Mouse (Mus musculus) thymus, postnatal 4 days (tissue): Measurements from ENCODE around the gene Fcrla.
"Not testable (repeated sequence)": the region's sequence is repeated elsewhere in the genome, so short reads cannot be mapped to it uniquely, and the experiment has no call there.

Experiments used
- DNase-seq: peaks from one replicate; pipeline ENCODE4 v3.0.0; 2021

Gene Fcrla

GRCm38 (mm10) chr1:170927378-170927777, at the start of gene Fcrla:
Fcrla (minus strand) TSS chr1:170927583.
- DNase-seq, result no peak

GRCm38 (mm10) chr1:170976447-170976846, 49.1 kb upstream of the Fcrla start, which contains the start of gene Fcgr2b:
Fcgr2b (minus strand) TSS chr1:170976547.
- no peak for DNase-seq

DNA sequence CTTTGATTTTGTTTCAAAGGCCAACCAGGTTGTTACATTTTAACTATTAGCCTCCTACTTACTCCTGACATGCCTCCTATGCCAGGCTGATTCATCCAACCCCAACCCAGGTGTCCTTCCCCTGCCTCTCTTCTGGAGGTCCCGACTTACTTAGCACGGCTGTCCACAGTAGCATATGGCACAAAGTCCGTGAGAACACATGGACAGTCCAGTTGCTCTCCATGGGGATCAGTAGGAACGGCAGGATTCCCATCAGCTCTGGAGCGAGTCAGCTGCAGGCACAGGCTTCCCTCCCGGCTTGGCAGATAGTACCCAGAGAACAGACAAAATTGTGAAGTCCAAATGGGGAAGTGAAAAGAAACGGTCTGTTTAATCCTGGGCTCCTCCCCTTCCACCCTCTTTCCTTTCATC, 48.4 kb upstream of the Fcrla start:
- DNase-seq, result no peak

DNA sequence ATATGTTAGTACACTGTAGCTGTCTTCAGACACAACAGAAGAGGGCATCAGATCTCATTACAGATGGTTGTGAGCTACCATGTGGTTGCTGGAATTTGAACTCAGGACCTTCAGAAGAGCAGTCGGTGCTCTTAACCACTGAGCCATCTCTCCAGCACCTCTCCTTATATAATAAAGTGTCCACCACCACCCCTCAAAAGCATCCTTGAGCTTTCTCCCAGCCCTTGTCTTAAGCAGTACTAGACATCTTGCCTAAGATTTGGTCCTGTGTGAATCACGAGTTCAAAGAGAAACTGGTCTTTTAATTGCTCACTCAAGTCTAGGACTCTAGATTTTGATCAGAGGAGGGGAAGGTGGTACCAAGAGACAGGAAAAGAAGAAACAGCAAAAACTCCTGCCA, 48.0 kb upstream of the Fcrla start:
- DNase-seq, result not testable (repeated sequence)

DNA sequence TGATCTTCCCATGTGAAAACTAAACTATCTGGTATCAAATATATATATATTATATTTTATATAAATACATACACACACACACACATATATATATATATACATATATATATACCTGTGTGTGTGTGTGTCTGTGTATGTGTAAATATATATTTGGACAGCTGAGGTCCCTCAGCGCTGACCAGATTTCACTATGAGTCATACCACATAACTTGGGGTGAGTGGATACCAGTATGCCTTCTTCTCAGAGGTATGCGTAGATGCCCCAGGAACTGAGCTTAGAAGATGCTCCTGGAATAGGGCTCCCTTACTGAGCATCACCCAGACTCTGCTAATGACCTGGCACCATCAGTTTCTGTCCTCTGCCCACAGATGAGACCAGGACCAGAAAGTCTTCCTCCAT, 47.4 kb upstream of the Fcrla start:
- no peak for DNase-seq

- no peak for DNase-seq
Measured at GRCm38 (mm10) chr1:170974171-170974570, 46.8 kb upstream of the Fcrla start.

DNA sequence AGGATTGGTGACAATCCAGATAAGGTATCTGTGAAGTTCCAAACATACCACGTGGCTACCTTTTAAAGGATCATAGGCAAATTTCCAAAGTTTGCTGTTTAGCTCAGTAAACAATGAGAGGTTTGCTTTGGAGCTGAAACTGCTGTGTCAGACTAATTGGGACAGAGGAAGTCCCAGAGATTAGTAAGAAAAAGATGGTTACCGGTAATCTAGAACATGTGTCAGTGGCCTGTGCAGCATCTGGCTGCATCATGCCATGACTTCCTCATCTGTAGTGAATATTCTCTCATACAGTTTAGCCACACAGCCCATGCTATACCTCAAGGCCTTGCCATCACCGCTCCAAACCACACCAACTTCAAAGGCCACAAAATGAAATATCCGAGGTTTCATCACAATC, 45.6 kb upstream of the Fcrla start:
- DNase-seq, result no peak

DNA sequence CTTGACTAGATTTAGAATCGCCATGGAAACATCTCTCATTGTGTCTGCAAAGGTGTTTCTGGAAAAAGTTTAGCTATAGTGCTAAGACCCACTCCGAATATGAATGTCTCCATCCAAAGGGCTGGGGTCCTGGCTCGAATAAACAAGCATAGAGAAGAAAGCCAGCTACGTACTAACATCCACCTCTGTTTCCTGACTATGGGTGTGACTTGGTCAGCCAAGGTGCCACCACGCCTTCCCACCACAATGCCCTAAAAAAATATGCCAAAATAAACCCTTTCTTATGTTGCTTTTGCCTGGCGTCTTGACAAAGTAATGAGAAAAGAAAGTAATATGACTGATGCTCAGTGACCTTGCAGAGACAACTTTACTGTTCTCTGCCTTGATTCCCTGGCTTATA, 45.1 kb upstream of the Fcrla start:
- DNase-seq, result no peak

GRCm38 (mm10) chr1:170968576-170968975, 41.2 kb upstream of the Fcrla start:
- DNase-seq, result no peak

- DNase-seq, result no peak
Measured at GRCm38 (mm10) chr1:170967581-170967980, 40.2 kb upstream of the Fcrla start.

- DNase-seq, result no peak
Measured at GRCm38 (mm10) chr1:170963087-170963486, 35.7 kb upstream of the Fcrla start.

DNA sequence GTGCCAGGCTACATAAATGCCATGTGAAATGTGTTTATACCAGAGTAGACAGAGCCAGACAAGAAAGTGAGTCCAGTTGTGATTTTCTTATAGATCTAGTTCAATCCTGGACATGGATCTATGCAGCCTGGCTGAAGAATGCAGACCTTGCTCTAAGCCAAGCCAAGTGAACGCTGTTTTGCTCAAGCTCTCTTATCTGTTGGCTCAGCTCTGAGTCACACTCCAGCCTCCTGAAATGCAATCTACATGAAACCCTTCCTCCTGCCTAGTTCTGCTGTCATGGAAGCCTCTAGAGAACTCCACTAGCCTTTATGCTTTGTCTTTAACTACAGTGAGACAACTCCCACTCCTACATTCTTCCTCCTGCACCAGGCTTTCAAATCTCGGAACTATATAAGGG, 34.9 kb upstream of the Fcrla start:
- no peak for DNase-seq

DNA sequence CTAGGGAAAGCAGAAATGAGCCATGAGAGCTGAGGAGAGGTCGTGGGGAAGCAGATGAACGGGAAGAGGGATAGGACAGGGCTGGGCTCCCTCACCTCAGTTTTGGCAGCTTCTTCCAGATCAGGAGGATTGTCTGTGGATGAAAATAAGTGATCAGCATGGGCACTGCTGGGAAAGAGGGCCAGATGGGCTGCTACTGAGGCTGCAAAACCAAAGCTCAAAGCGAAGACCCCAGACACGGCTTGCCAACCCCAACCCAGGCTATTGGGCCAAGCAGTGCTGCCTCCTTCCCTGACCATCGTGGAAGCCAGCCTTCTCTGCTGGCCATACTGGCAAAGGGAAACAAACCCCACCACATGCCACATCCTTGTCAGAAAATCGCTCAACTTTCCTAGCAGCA, 33.7 kb upstream of the Fcrla start:
- no peak for DNase-seq

DNA sequence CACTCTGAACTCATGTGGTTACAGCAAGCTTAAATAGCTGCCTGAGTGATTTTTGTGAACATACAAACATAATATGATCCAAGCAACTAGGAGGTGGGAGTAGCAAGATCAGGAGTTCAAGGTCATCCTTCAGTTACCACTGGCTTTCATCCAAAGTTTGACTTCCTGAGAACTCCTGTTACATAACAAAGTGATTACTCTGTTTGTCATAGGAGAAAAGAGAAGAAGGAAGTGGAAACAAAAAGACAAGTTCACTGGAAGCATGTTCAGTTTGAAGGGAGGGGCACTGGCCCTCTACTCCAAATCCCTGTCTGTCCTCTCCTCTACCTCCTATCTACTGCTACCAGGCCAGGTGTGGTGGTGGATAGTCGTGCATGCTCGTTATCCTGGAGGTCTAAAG, 32.4 kb upstream of the Fcrla start:
- DNase-seq, result no peak

- DNase-seq, result no peak
Measured at GRCm38 (mm10) chr1:170958225-170958624, 30.8 kb upstream of the Fcrla start.

DNA sequence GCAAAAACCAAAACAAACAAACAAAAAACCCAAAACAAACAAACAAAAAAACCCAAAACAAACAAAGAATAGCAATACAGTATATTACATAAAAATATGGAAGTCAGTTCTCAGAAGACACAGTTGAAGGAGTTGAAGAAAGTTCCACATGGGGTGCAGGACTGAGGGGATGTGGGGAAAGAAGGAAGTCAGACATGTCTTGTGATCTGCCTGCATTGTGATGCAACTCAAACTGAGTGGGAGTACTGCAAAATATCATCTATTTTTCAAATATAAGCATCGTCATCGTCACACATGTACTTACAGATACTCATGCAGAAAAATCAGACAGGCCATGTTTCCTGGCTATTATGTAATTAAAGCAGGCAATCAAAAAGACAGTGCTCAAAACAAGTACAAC, 25.8 kb upstream of the Fcrla start:
- no peak for DNase-seq

GRCm38 (mm10) chr1:170950772-170951171, 23.4 kb upstream of the Fcrla start:
- DNase-seq, result no peak

- DNase-seq, result not testable (repeated sequence)
Measured at GRCm38 (mm10) chr1:170944908-170945307, 17.5 kb upstream of the Fcrla start.

GRCm38 (mm10) chr1:170944151-170944550, 16.8 kb upstream of the Fcrla start:
- DNase-seq, result not testable (repeated sequence)

- DNase-seq, result no peak
Measured at GRCm38 (mm10) chr1:170939255-170939654, 11.9 kb upstream of the Fcrla start.

DNA sequence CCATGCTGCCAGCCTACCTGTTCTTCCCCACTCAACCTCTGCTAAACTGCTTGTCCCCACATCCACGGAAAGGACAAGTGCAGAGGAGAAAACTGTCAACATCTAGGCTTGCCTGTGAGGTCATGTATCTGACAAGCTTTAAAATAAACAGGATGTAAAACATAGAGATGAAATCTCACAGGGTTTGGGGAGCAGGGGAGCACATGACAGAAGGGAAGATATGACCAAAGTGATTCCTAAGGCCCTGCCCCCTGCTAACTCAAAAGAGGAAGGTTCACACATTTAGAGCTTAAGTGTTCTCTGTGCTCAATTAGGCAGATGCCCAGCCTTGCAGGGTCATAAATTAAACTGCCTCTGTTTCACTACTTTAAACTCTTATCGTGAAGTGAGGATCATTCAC, 7.0 kb upstream of the Fcrla start:
- no peak for DNase-seq

DNA sequence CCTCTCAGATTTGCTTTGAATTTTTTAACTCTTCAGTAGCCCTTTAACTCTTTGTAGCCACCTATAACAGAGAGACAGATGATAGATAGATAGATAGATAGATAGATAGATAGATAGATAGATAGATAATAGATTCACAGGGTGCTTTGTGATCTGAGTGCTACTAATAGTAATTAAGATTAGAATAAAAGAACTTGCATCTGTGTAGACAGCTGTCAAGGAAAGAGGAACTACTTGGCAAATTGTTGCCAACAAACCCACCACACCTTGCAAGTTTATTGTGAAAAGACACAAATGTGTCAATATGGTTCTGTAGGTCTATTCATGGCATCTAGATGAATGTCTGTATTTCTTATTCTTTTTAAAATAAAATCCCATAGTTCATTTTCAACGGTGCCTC, 6.6 kb upstream of the Fcrla start:
- no peak for DNase-seq

- DNase-seq, result no peak
Measured at GRCm38 (mm10) chr1:170933386-170933920, 6.1 kb upstream of the Fcrla start.

GRCm38 (mm10) chr1:170932043-170932442, 4.7 kb upstream of the Fcrla start:
- DNase-seq, result no peak

DNA sequence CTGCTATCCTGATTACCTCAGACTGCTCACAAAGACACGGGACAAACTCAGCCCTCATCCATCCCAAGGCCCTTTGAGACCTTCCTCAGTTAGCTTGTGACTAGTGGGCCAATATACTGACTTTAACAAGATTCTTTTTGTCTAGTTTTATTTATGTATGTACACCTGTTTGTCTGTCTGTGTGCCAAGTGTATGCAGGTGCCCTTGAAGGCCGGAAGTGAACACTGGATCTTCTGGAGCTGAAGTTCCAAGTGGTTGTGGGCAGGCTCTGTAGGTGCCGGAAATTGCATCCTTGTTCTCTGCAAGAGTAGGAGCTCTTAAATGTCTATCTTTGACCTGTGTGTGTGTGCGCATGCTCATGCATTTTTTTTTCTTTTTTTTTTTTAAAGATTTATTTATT, 1.9 kb upstream of the Fcrla start:
- DNase-seq, result no peak

- no peak for DNase-seq
Measured at GRCm38 (mm10) chr1:170928467-170928866, 1.1 kb upstream of the Fcrla start.
